Mouse (Mus musculus) lung, embryonic 16.5 days (tissue): Measurements from ENCODE around the gene Entpd5. TPM values are rescaled to one million over a fixed set of nuclear protein-coding genes. Genes with fewer than 3 reads are reported as not detected.

Experiments
- ATAC-seq: fragments of 200-750 bp; cut with Nextera tagmentation; 2 replicates; pipeline ENCODE4 v1.8.0; 2017; ENCODE audit warnings: low read depth, mild to moderate bottlenecking, moderate library complexity
- H3K27ac ChIP-seq: fragments of 300-500 bp; sonication (generic); 2 replicates; pipeline ENCODE4 v1.5.1; 2014; ENCODE audit warnings: mild to moderate bottlenecking, control low read depth, low read length
- H3K27me3 ChIP-seq: fragments of 300-500 bp; sonication (generic); 2 replicates; pipeline ENCODE4 v1.6.1; 2014; ENCODE audit warnings: low read depth, low read length, mixed read lengths; ENCODE audit not compliant: control insufficient read depth, insufficient read depth
- H3K36me3 ChIP-seq: fragments of 300-500 bp; sonication (generic); 2 replicates; pipeline ENCODE4 v1.6.1; 2014; ENCODE audit warnings: low read length; ENCODE audit not compliant: control insufficient read depth, insufficient read depth
- H3K4me1 ChIP-seq: fragments of 300-500 bp; sonication (generic); replicated peaks from 2 replicates; pipeline ENCODE4 v1.6.1; 2014; ENCODE audit warnings: low read length, mixed read lengths; ENCODE audit not compliant: control insufficient read depth, insufficient read depth
- H3K4me2 ChIP-seq: fragments of 300-500 bp; sonication (generic); 2 replicates; pipeline ENCODE4 v1.6.1; 2014; ENCODE audit warnings: low read depth, low read length, control low read depth
- H3K4me3 ChIP-seq: fragments of 300-500 bp; sonication (generic); 2 replicates; pipeline ENCODE4 v1.5.1; 2014; ENCODE audit warnings: mild to moderate bottlenecking, low read length, control low read depth
- H3K9ac ChIP-seq: fragments of 300-500 bp; sonication (generic); 2 replicates; pipeline ENCODE4 v1.6.1; 2014; ENCODE audit warnings: low read length, control low read depth
- H3K9me3 ChIP-seq: fragments of 300-500 bp; sonication (generic); 2 replicates; pipeline ENCODE4 v1.6.1; 2016; ENCODE audit warnings: low read length; ENCODE audit not compliant: control insufficient read depth
- WGBS: fragments of 180-500 bp; shearing (Covaris S2); extraction: QIAGEN DNeasy Blood & Tissue Kit; methylation state at CpG from one replicate; pipeline ENCODE4 v1.1.7; 2014; 5-methylcytosine and 5-hydroxymethylcytosine counted together
- polyA plus RNA-seq: library from polyadenylated mRNA; unstranded; fragments of >200 nt; fragmentation: Nextera tagmentation; extraction: Ambion mirVana; gene quantifications from 2 replicates; pipeline ENCODE4 v1.2.1, GENCODE M21; 2015

The Entpd5 gene
- polyA plus RNA-seq, 1 experiment from 2014 or later, result 19.1 TPM

DNA sequence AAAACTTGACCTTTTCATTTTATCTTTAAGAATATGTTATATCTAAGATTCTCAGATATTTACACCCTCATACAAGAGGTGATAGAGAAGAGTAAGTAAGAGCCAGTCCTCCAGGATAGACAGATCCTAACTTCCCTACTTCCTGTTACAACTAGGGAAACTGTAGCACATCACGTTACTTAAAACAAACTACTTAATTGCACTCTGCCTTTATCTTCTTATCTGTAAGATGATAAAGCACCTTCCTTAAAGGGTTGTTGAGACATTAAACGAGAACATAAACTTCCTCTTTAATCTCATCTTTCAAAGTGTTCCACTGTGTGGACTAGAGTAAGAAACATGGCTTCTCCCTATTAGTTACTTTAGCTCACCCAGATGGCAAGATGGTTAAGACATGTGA is 29.9 kb upstream of the Entpd5 start:
- no peak for ATAC-seq
- H3K4me1 ChIP-seq, result no peaks in the 10 kb centered on the region
- no peak overlapping the region for H3K4me3 ChIP-seq
- no peaks in the 10 kb centered on the region for H3K36me3 ChIP-seq
- no peak overlapping the region for H3K9ac ChIP-seq
- WGBS, result 28% methylated on average over 2 of the region's 2 CpGs
- no peaks in the 10 kb centered on the region for H3K9me3 ChIP-seq
- no peak overlapping the region for H3K27ac ChIP-seq
- H3K27me3 ChIP-seq, result no peaks in the 10 kb centered on the region
- H3K4me2 ChIP-seq, result no peak overlapping the region

DNA sequence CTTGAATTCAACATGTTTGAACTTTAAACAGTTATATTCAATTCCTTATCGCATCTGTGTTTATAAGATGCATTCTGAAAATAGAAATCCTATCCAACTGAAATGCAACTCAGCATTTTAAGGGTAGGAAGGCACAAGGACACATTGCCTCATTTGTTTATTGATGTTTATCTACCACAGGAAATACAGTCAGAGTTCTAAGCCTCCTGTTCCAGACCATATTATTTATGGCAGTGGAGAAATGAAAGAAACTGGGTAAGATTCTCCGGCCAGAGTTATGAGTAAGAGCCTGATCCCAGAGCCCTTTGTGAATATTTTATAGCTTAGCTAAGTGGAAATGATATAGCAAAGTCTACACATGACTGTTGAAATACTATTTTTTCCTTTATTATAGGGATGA is 21.0 kb upstream of the Entpd5 start:
- no peak for ATAC-seq
- Histone ChIP-seq H3K9ac (no peak overlapping the region), H3K4me1 (no peaks in the 10 kb centered on the region), H3K9me3 (no peaks in the 10 kb centered on the region), H3K4me3 (no peak overlapping the region), H3K27me3 (no peaks in the 10 kb centered on the region), H3K27ac (no peak overlapping the region), H3K4me2 (no peak overlapping the region), H3K36me3 (peaks cover 2% of the 10 kb centered on the region; the same call in 1 of the 2 replicates)
- WGBS, result 56% methylated on average over 2 of the region's 2 CpGs

DNA sequence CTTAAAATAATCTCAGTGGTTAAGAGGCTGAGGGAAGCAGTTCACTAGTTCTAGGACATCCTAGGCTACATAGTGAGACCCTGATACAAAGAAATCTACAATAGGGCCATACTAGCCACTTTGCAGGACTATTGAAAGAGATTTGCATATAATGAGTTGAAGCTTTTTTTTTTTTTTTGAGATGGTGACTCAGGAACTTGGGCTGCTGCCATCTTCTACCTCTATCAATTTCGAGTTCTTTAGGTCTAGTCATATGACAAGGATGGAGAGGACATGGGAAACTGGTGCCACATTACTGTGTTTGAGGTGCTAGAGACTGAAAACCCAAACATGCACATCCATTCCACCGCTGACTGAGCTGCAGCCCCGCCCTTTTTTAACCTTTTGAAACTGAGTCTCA is 15.2 kb upstream of the Entpd5 start:
- H3K27ac ChIP-seq, result no peak overlapping the region
- H3K4me2 ChIP-seq, result no peak overlapping the region
- no peak overlapping the region for H3K9ac ChIP-seq
- no peaks in the 10 kb centered on the region for H3K27me3 ChIP-seq
- H3K4me3 ChIP-seq, result no peak overlapping the region
- no peak for ATAC-seq
- H3K4me1 ChIP-seq, result no peaks in the 10 kb centered on the region
- no peaks in the 10 kb centered on the region; the same call in 1 of the 2 replicates for H3K9me3 ChIP-seq
- WGBS, result 61% methylated on average over 3 of the region's 3 CpGs
- H3K36me3 ChIP-seq, result no peaks in the 10 kb centered on the region

DNA sequence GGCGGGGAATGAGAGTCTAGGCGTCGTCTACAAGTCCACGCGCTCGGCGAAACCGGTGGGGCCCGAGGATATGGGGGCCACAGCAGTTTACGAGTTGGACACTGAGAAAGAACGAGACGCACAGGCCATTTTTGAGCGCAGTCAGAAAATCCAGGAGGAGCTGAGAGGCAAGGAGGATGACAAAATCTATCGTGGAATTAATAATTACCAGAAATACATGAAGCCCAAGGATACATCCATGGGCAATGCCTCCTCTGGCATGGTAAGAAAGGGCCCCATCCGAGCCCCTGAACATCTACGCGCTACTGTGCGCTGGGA is 8.7 kb upstream of the Entpd5 start:
- Histone ChIP-seq H3K27me3 (no peaks in the 10 kb centered on the region), H3K27ac (no peak overlapping the region), H3K9ac (peak overlapping the region; percentile 78), H3K9me3 (peaks cover 3% of the 10 kb centered on the region), H3K36me3 (no peaks in the 10 kb centered on the region), H3K4me2 (peak overlapping the region; percentile 92), H3K4me1 (peaks cover 4% of the 10 kb centered on the region; the same call in 1 of the 2 replicates), H3K4me3 (peak overlapping the region; percentile 71)
- no peak for ATAC-seq
- 29% methylated on average over 18 of the region's 18 CpGs for WGBS

DNA sequence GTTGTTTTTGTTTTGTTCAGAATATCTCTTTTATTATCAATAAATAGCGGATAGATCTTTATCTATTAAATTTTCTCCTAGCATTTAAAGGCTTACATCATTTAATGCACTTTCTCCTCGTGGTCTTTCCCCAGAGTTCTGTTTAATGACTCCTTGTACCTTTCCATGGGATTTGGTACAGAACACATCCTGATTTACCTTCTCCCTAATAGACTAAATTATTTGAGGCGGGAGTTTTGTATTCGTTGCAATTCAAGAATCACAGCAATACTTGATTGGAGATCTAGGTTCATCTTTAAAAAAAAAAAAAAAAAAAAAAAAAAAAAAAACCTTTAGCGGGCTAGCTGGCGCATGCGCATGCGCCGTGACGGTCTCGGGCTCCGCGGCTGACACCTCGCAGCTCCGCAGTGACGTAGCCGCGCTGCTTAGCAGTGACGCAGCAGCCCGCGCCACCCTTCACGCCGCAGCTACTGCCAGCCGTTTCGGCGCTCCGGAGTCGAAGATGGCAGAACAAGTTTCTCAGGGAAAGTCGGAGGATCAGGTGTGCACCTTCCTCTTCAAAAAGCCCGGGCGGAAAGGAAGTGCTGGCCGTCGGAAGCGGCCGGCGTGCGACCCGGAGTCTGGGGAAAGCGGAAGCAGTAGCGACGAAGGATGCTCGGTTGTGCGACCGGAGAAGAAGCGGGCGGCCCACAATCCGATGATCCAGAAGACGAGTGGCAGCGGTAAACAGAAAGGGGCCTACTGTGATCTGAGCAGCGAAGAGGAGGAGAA is 8.2 kb upstream of the Entpd5 start, which contains the start of gene Rnf113a2:
TSS of gene Rnf113a2 (plus strand) at position 363 of the 771 bp plus-strand sequence.
- peak; percentile 93 for ATAC-seq
- 3% methylated on average over 50 of the region's 50 CpGs for WGBS
- Histone ChIP-seq H3K9me3 (peaks cover 3% of the 10 kb centered on the region), H3K4me3 (peak within 1 kb of the TSS; percentile 71), H3K9ac (peak within 1 kb of the TSS; percentile 78), H3K27ac (peak within 1 kb of the TSS; percentile 42; the same call in 1 of the 2 replicates), H3K4me1 (peaks cover 4% of the 10 kb centered on the region; the same call in 1 of the 2 replicates), H3K27me3 (no peaks in the 10 kb centered on the region), H3K36me3 (no peaks in the 10 kb centered on the region), H3K4me2 (peak within 1 kb of the TSS; percentile 92)

DNA sequence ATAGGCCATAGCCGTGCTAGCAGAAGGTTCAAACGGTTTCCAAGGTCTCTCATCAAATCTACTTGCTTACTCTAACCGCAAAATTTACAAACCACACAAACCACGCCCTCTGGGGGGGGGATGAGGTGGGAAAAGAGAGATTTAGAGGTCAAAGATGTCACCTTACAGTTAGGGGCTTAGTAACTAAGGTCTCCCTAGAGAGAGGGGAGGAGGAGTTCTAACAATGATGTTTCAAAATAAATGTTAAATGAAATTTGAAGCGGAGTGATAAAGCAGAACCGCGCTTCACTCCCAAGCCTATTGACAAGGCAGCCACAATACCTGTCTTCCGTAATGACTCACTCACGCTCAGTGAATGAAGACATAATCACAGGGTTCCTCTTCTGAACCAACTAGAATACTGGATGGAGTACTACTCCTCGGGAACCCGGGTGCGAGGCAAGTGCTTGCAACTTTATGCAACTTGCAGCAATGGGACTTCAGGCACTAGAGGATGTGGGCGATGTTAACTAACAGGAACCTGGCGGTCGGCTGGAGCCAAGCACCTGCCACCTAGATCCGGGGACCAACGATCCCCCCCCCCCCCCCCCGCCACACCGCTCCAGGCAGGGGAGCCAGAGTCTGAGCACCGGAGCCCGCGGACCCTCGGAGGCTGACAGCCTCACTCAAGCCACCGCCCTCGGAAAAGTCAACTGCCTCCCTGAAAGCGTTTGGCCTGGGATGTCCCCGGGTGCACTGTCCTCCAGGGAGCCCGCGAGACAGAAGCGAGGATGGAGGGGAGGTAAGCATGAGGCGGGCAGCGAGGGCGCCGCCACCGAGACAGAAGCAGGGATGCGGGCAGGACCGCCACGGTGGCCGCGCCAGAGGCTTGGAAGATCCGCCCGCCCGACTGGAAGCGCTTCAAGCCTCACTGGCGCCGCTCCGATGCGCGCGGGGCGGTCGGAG is 683 bp downstream of the Entpd5 start:
- Histone ChIP-seq H3K4me2 (peak overlapping the region; percentile 99), H3K36me3 (no peaks in the 10 kb centered on the region), H3K9me3 (no peaks in the 10 kb centered on the region), H3K27ac (peak overlapping the region; percentile 75), H3K4me3 (peak overlapping the region; percentile 87), H3K27me3 (no peaks in the 10 kb centered on the region), H3K4me1 (peaks cover 5% of the 10 kb centered on the region), H3K9ac (peak overlapping the region; percentile 84)
- 2% methylated on average over 24 of the region's 52 CpGs for WGBS
- ATAC-seq, result peak; percentile 60

DNA sequence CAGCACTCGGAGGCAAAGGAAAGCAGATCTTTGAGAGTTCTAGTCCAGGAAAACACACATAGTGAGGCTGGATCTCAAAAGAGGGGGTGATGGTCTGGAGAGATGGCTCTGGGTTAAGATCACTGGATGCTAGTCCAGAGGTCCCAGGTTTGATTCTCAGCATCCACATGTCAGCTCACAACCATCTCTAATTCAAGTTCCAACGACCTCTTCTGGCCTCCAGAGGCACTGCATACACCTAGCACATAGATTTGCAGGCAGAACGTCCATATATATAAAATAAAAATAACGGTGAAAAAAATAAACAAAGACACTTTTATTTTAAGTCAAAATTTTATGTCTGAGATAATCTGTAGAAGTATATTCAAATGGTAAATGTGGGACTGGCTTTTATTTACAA is 1.6 kb downstream of the Entpd5 start:
- WGBS, result 60% methylated on average over 4 of the region's 4 CpGs
- ATAC-seq, result no peak
- Histone ChIP-seq H3K9me3 (no peaks in the 10 kb centered on the region), H3K4me2 (no peak overlapping the region), H3K27me3 (no peaks in the 10 kb centered on the region), H3K4me1 (peaks cover 5% of the 10 kb centered on the region), H3K4me3 (no peak overlapping the region), H3K36me3 (no peaks in the 10 kb centered on the region), H3K9ac (no peak overlapping the region), H3K27ac (no peak overlapping the region)

DNA sequence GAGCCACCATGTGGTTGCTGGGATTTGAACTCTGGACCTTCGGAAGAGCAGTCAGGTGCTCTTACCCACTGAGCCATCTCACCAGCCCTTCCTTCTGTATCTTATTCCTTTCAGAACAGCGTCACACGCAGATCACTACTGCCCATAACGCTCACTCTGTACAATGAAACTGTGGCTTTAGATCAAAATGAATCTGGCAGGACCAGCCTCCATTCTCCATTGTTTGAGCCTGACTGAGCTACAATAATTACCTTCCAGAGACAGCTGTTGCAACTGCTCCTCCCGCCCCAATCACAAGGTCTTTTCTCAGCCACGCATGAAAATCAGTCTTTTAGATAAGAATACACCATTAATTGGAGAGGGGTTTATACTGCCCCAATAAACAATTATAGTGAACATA is 4.3 kb downstream of the Entpd5 start:
- no peaks in the 10 kb centered on the region for H3K27me3 ChIP-seq
- WGBS, result 88% methylated on average over 6 of the region's 6 CpGs

DNA sequence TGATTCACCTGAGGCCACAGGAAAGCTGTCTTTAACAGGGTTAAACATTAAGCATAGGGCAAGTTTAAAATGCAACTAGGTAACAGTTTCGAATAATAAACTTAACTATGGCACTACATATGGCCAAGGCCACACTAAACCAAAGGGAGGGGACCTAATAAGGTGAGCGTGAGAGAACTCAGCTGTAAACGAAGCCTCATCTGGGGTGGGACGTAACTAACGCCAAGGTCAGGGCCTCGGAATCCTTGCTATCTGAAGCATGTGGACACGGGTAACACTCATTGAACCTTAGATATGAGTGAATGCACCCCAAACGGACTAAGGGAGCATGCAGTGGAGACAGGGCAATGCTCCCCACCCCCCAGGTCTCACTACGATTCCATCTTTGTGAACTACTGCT is 5.9 kb downstream of the Entpd5 start:
- H3K4me1 ChIP-seq, result peaks cover 3% of the 10 kb centered on the region
- no peak overlapping the region for H3K27ac ChIP-seq
- H3K4me3 ChIP-seq, result no peak overlapping the region
- no peak for ATAC-seq
- H3K9ac ChIP-seq, result no peak overlapping the region
- WGBS, result 61% methylated on average over 9 of the region's 9 CpGs
- no peak overlapping the region for H3K4me2 ChIP-seq
- no peaks in the 10 kb centered on the region for H3K9me3 ChIP-seq
- no peaks in the 10 kb centered on the region for H3K27me3 ChIP-seq
- H3K36me3 ChIP-seq, result no peaks in the 10 kb centered on the region

More for the DNA sequence above, 4.3 kb downstream of the Entpd5 start:
- Histone ChIP-seq H3K4me1 (peaks cover 5% of the 10 kb centered on the region), H3K9me3 (no peaks in the 10 kb centered on the region), H3K4me2 (no peak overlapping the region), H3K27ac (no peak overlapping the region), H3K4me3 (no peak overlapping the region), H3K36me3 (no peaks in the 10 kb centered on the region), H3K9ac (no peak overlapping the region)
- ATAC-seq, result no peak
